Comparison of ENCODE assay signal across 15 mouse cellular contexts in genomic region chr14:93275661-93276060, GRCm38 (mm10).
"Had no signal": no experiment of that assay in that cellular context is flagged by ENCODE, and none has a peak within 500 bp of the region (broad histone marks: within the 10 kb centered on the region; RNA-seq: fewer than 3 reads in every experiment).

No protein-coding gene starts in this region.

- H3K36me3 ChIP-seq: limb, embryonic 12.5 days; liver, embryonic 13.5 days; midbrain, embryonic 10.5 days; neural tube, embryonic 15.5 days had no signal

- H3K27ac ChIP-seq: kidney, postnatal 0 days; layer of hippocampus, adult 2 months; limb, embryonic 12.5 days; liver, embryonic 13.5 days; midbrain, embryonic 10.5 days; neural tube, embryonic 15.5 days had no signal

- H3K9ac ChIP-seq: limb, embryonic 12.5 days; liver, embryonic 13.5 days; neural tube, embryonic 15.5 days had no signal

- H3K4me2 ChIP-seq: limb, embryonic 12.5 days; liver, embryonic 13.5 days; neural tube, embryonic 15.5 days had no signal

- H3K4me3 ChIP-seq: layer of hippocampus, adult 2 months; limb, embryonic 12.5 days; liver, embryonic 13.5 days; midbrain, embryonic 10.5 days; myocyte; neural tube, embryonic 15.5 days had no signal

- H3K9me3 ChIP-seq: limb, embryonic 12.5 days; liver, embryonic 13.5 days; midbrain, embryonic 10.5 days; neural tube, embryonic 15.5 days had no signal

- DNase-seq: kidney, adult 9 months; kidney, postnatal 36 days; liver; liver, embryonic 13.5 days; lung, postnatal 14 days; midbrain, embryonic 14.5 days; right cerebral cortex, adult 18-20 months; right cerebral cortex, postnatal 25 days; thymus, postnatal 36 days had no signal

- H3K27me3 ChIP-seq: limb, embryonic 12.5 days; liver, embryonic 13.5 days; neural tube, embryonic 15.5 days had no signal

- H3K4me1 ChIP-seq: limb, embryonic 12.5 days; liver, embryonic 13.5 days; midbrain, embryonic 10.5 days; neural tube, embryonic 15.5 days had no signal
